ENCODE assay signal across 8 mouse cellular contexts in the genomic region with DNA sequence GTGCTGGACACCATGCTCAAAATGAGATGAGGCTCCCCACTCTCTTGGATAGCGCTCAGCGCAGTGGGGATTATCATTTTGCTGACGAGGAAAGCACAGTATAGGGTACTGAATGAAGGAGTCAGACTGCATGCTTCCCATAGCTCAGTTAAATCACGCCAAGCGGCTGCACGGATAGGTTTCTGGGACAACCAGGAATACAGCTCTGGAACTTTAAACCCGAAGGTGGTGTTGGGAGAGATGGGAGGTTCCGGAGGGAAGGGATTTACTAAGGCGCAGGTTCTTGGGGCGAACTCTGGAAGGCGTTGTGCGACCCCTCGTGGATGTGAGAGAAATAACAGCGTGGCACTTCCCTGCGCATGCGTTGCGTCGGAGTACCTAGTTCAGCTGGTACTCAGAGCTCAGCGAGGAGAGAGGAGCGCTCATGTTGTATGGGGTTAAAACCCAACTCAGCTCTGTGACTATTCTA. TPM values are rescaled to one million over a fixed set of nuclear protein-coding genes. Genes with fewer than 3 reads are reported as not detected.
DNase-seq lines count a peak whose midpoint lies in the region; ATAC-seq lines count a peak whose summit lies in the region.

No protein-coding gene starts in this region.

- no peaks in the 10 kb centered on the region for H3K9me3 ChIP-seq in intestine, embryonic 14.5 days (ENCODE audit: control insufficient read depth, low read length)

- no peaks in the 10 kb centered on the region for H3K36me3 ChIP-seq in intestine, embryonic 14.5 days (ENCODE audit: control insufficient read depth, insufficient read depth, low read length)

- H3K4me3 ChIP-seq in intestine, embryonic 14.5 days (ENCODE audit: low read depth, low read length): peak overlapping the region; percentile 29

- 8% methylated on average over 20 of the region's 20 CpGs for WGBS in intestine, embryonic 14.5 days

- peak; percentile 50 for ATAC-seq in intestine, embryonic 14.5 days (replicated peaks; ENCODE audit: low FRiP score, low TSS enrichment, low read depth)

- peak; percentile 90 to 96 for DNase-seq in adrenal gland, adult (ENCODE audit: inconsistent age in 2 of 2, low spot score in 1 of 2)
- DNase-seq in embryo, embryonic 10.5 days (ENCODE audit: low spot score): peak; percentile 98
- DNase-seq in gastrocnemius, postnatal 25 days: peak; percentile 82
- peak; percentile 91 for DNase-seq in intestine, embryonic 14.5 days (ENCODE audit: low spot score)
- peak; percentile 93 to 94 for DNase-seq in left cerebral cortex, postnatal 14 days (ENCODE audit: low spot score in 2 of 2)
- DNase-seq in mesoderm, embryonic 11.5 days (ENCODE audit: low read depth, low spot score): peak; percentile 95
- DNase-seq in right cerebral cortex, postnatal 36 days (ENCODE audit: low spot score in 2 of 2): peak; percentile 83 to 89
- peak; percentile 84 for DNase-seq in yolk sac, embryonic 10.5 days (ENCODE audit: low spot score)

- 0 out of 2 replicates have a peak overlapping the region, but pooled peaks have one; percentile 33 for H3K9ac ChIP-seq in intestine, embryonic 14.5 days (ENCODE audit: low read length)

- no peaks in the 10 kb centered on the region for H3K27me3 ChIP-seq in intestine, embryonic 14.5 days (replicated peaks; ENCODE audit: control insufficient read depth, insufficient read depth, low read length)

- intact Hi-C loops in left cerebral cortex, postnatal 14 days (cut with DNase I): loop anchor here (2.0 kb wide), 2 partner anchors 40 to 148 kb away; no protein-coding TSS in a partner anchor

- peaks cover 8% of the 10 kb centered on the region; the same call in 1 of the 2 replicates for H3K4me1 ChIP-seq in intestine, embryonic 14.5 days (replicated peaks; ENCODE audit: control insufficient read depth, insufficient read depth, low read length)

- peak overlapping the region; percentile 64 for H3K4me2 ChIP-seq in intestine, embryonic 14.5 days (ENCODE audit: low read length)

- no peak overlapping the region for H3K27ac ChIP-seq in intestine, embryonic 14.5 days (ENCODE audit: low read depth)

RNA-seq across cellular contexts. Expression of a gene that starts 4.8 kb away (rescaled TPM):
- not detected for total RNA-seq in gastrocnemius, postnatal 25 days (2021)
- 1.1 and 1.6 TPM in 2 replicates for polyA plus RNA-seq in intestine, embryonic 14.5 days (2014; fragmentation: Nextera tagmentation; extraction: Ambion mirVana)
- not detected for total RNA-seq in left cerebral cortex, postnatal 14 days (2021)

RNA-seq across cellular contexts. Expression of a gene that starts 31.1 kb away (rescaled TPM):
- 1 to 10 TPM; 4.1 to 5.8 TPM for total RNA-seq in gastrocnemius, postnatal 25 days (2021)
- 1.3 and 1.7 TPM in 2 replicates for polyA plus RNA-seq in intestine, embryonic 14.5 days (2014; fragmentation: Nextera tagmentation; extraction: Ambion mirVana)
- 1 to 10 TPM; 1.4 to 1.8 TPM for total RNA-seq in left cerebral cortex, postnatal 14 days (2021)

RNA-seq across cellular contexts. Expression of a gene that starts 44.9 kb away (rescaled TPM):
- total RNA-seq in gastrocnemius, postnatal 25 days (2021): 10 to 100 TPM; 33.9 to 36.3 TPM
- polyA plus RNA-seq in intestine, embryonic 14.5 days (2014; fragmentation: Nextera tagmentation; extraction: Ambion mirVana): 89.6 and 96.3 TPM in 2 replicates
- total RNA-seq in left cerebral cortex, postnatal 14 days (2021): 100 to 1,000 TPM; 117 TPM

RNA-seq across cellular contexts. Expression of a gene that starts 50.9 kb away (rescaled TPM):
- total RNA-seq in gastrocnemius, postnatal 25 days (2021): 100 to 1,000 TPM; 191 to 205 TPM
- 19.9 and 20.4 TPM in 2 replicates for polyA plus RNA-seq in intestine, embryonic 14.5 days (2014; fragmentation: Nextera tagmentation; extraction: Ambion mirVana)
- 100 to 1,000 TPM; 106 to 108 TPM for total RNA-seq in left cerebral cortex, postnatal 14 days (2021)
